Mouse (Mus musculus) thymus, adult 2 months (tissue): ENCODE measurements at regions not wholly inside any gene's neighbourhood (a gene's known extent, or its start where the extent isn't known, plus 50 kb on each side); places are given as distances from the start of the nearest gene placed in this dataset.

Source experiments
- CTCF ChIP-seq: fragments of 200-500 bp; IDR thresholded peaks from 2 replicates; pipeline ENCODE4 v1.5.1; 2012; ENCODE audit warnings: mild to moderate bottlenecking, control low read depth, low read length, moderate library complexity, borderline replicate concordance; ENCODE audit not compliant: control insufficient read depth, poor library complexity, insufficient read depth; ENCODE audit errors: extremely low read depth
- POLR2A ChIP-seq: fragments of 200-500 bp; IDR thresholded peaks from 2 replicates; pipeline ENCODE4 v1.6.1; 2012; ENCODE audit warnings: mild to moderate bottlenecking, low read length, control low read depth, moderate library complexity; ENCODE audit not compliant: control insufficient read depth, poor library complexity, insufficient read depth; ENCODE audit errors: extremely low read depth

DNA sequence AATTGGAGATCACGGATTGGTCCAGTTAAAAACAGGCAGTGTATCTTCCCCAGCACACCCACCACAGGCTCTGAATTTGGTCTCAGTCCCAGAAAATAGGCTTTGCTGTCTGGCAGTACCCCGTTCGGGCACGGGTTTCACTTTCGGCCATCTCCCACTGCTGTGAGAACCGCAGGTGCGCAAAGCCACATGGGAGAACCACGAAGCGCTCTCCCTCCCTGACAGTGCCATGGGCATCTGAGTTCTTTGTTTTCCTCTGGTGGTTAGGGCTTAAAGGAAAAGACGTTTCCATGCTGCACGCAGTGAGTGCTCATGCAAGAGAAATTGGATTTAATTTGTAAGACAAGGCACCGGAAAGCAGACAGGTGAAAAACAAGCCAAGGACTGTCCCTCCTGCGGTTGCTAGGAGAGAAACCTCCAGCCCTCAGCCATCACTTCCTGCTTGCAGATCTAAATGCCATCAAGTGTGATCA lies 441.3 kb upstream of the 3110018I06Rik start:
- no peak for TF ChIP-seq CTCF
- no peak for TF ChIP-seq POLR2A
